Mouse (Mus musculus): ENCODE results near the gene Pctp. TPM values are rescaled to one million over a fixed set of nuclear protein-coding genes. Genes with fewer than 3 reads are reported as not detected.
A peak's percentile ranks its signal among the peaks of the same experiment; 100 is the strongest.

Pctp gene
- total RNA-seq, 2 experiments from 2014 or later, result 0.42 to 0.79 TPM

- DNase-seq (ENCODE audit: low spot score in 2 of 2), result no peak
- intact Hi-C loops (cut with DNase I), result no loop called here
Observed at GRCm38 (mm10) chr11:89984436-89984835, 18.3 kb downstream of the Pctp start.

- intact Hi-C loops (cut with DNase I), result no loop called here
- no peak for DNase-seq (ENCODE audit: low spot score in 2 of 2)
Observed at GRCm38 (mm10) chr11:89982918-89983317, 19.8 kb downstream of the Pctp start.

GRCm38 (mm10) chr11:89980106-89980505 is 22.6 kb downstream of the Pctp start:
- intact Hi-C loops (cut with DNase I), result no loop called here
- DNase-seq (ENCODE audit: low spot score in 2 of 2), result no peak

- DNase-seq (ENCODE audit: low spot score in 2 of 2), result no peak
- intact Hi-C loops (cut with DNase I), result no loop called here
Observed at GRCm38 (mm10) chr11:89978914-89979818, 23.5 kb downstream of the Pctp start.

GRCm38 (mm10) chr11:89978353-89978831 is 24.3 kb downstream of the Pctp start:
- intact Hi-C loops (cut with DNase I), result no loop called here
- no peak for DNase-seq (ENCODE audit: low spot score in 2 of 2)

GRCm38 (mm10) chr11:89977746-89978352 is 24.8 kb downstream of the Pctp start:
- DNase-seq (ENCODE audit: low spot score in 2 of 2), result no peak
- intact Hi-C loops (cut with DNase I), result no loop called here

- intact Hi-C loops (cut with DNase I), result no loop called here
- no peak for DNase-seq (ENCODE audit: low spot score in 2 of 2)
Observed at GRCm38 (mm10) chr11:89976361-89976760, 26.3 kb downstream of the Pctp start.

- intact Hi-C loops (cut with DNase I), result no loop called here
- DNase-seq (ENCODE audit: low spot score in 2 of 2), result no peak
Observed at GRCm38 (mm10) chr11:89971296-89971695, 31.4 kb downstream of the Pctp start.

GRCm38 (mm10) chr11:89970726-89971125 is 32.0 kb downstream of the Pctp start:
- DNase-seq (ENCODE audit: low spot score in 2 of 2), result no peak
- intact Hi-C loops (cut with DNase I), result no loop called here

- DNase-seq (ENCODE audit: low spot score in 2 of 2), result no peak
- intact Hi-C loops (cut with DNase I), result no loop called here
Observed at GRCm38 (mm10) chr11:89969131-89969530, 33.6 kb downstream of the Pctp start.

- DNase-seq (ENCODE audit: low spot score in 2 of 2), result peak; percentile 55 to 59
- intact Hi-C loops (cut with DNase I), result no loop called here
Observed at GRCm38 (mm10) chr11:89950691-89951270, 51.9 kb downstream of the Pctp start.

GRCm38 (mm10) chr11:89947806-89948205 is 54.9 kb downstream of the Pctp start:
- intact Hi-C loops (cut with DNase I), result no loop called here
- no peak for DNase-seq (ENCODE audit: low spot score in 2 of 2)

GRCm38 (mm10) chr11:89945159-89945558 is 57.5 kb downstream of the Pctp start:
- no peak for DNase-seq (ENCODE audit: low spot score in 2 of 2)
- intact Hi-C loops (cut with DNase I), result no loop called here

GRCm38 (mm10) chr11:89937241-89937640 is 65.5 kb downstream of the Pctp start:
- intact Hi-C loops (cut with DNase I), result no loop called here
- no peak for DNase-seq (ENCODE audit: low spot score in 2 of 2)

Other genes starting within 250 kb of the Pctp start
- gene Ankfn1, start 225.2 kb downstream of the Pctp start, total RNA-seq (2021), result 10 to 100 TPM; 11.7 to 17.2 TPM
- 10 to 100 TPM; 21.6 to 22.5 TPM for gene Tmem100, start 27.5 kb upstream of the Pctp start, total RNA-seq (2021)
- 1 to 10 TPM; 4.9 to 5.8 TPM for gene Gm45716, start 184.8 kb upstream of the Pctp start, total RNA-seq (2021)
- 100 to 1,000 TPM; 219 to 221 TPM for gene Mmd, start 246.6 kb upstream of the Pctp start, total RNA-seq (2021)